Comparison of ENCODE assay signal across 16 mouse cellular contexts in genomic region chr7:70699391-70699790, GRCm38 (mm10).
"Had no signal": no experiment of that assay in that cellular context is flagged by ENCODE, and none has a peak within 500 bp of the region (broad histone marks: within the 10 kb centered on the region; RNA-seq: fewer than 3 reads in every experiment).

No protein-coding gene starts in this region.

- H3K36me3 ChIP-seq: limb, embryonic 12.5 days; liver, embryonic 13.5 days; lung, embryonic 15.5 days; midbrain, embryonic 13.5 days; neural tube, embryonic 12.5 days; stomach, embryonic 15.5 days had no signal

- H3K27ac ChIP-seq: limb, embryonic 12.5 days; liver, embryonic 13.5 days; lung, embryonic 15.5 days; macrophage; midbrain, embryonic 13.5 days; neural tube, embryonic 12.5 days; stomach, embryonic 15.5 days had no signal

- H3K27me3 ChIP-seq: limb, embryonic 12.5 days; liver, embryonic 13.5 days; lung, embryonic 15.5 days; megakaryocyte, embryonic 14.5 days; midbrain, embryonic 13.5 days; neural tube, embryonic 12.5 days; stomach, embryonic 15.5 days had no signal

- ATAC-seq: liver, postnatal 0 days; midbrain, embryonic 13.5 days had no signal

- H3K4me1 ChIP-seq: liver, embryonic 13.5 days; lung, embryonic 15.5 days; megakaryocyte, embryonic 14.5 days; midbrain, embryonic 13.5 days; neural tube, embryonic 12.5 days; stomach, embryonic 15.5 days had no signal

- H3K4me2 ChIP-seq: limb, embryonic 12.5 days; liver, embryonic 13.5 days; lung, embryonic 15.5 days; midbrain, embryonic 13.5 days; neural tube, embryonic 12.5 days; stomach, embryonic 15.5 days had no signal

- H3K4me3 ChIP-seq: limb, embryonic 12.5 days; liver, embryonic 13.5 days; lung, embryonic 15.5 days; megakaryocyte, embryonic 14.5 days; midbrain, embryonic 13.5 days; neural tube, embryonic 12.5 days; stomach, embryonic 15.5 days had no signal

- DNase-seq: kidney, postnatal 14 days; liver; liver, embryonic 13.5 days; liver, postnatal 0 days; lung, postnatal 14 days; right cerebral cortex, postnatal 4 days; spleen, adult 18-20 months; thymus, adult 2 months; thymus, postnatal 25 days had no signal

- H3K9ac ChIP-seq: limb, embryonic 12.5 days; liver, embryonic 13.5 days; liver, postnatal 0 days; lung, embryonic 15.5 days; midbrain, embryonic 13.5 days; neural tube, embryonic 12.5 days; stomach, embryonic 15.5 days had no signal

- H3K9me3 ChIP-seq: limb, embryonic 12.5 days; liver, embryonic 13.5 days; lung, embryonic 15.5 days; megakaryocyte, embryonic 14.5 days; midbrain, embryonic 13.5 days; neural tube, embryonic 12.5 days; stomach, embryonic 15.5 days had no signal
